Mouse (Mus musculus) ZHBTc4 (cell line): ENCODE measurements at regions not wholly inside any gene's neighbourhood (a gene's known extent, or its start where the extent isn't known, plus 50 kb on each side); places are given as distances from the start of the nearest gene placed in this dataset.

Experiments used
- DNase-seq: peaks from one replicate; pipeline ENCODE4 v3.0.0-alpha.2; 2011; ENCODE audit warnings: low read depth, low spot score

DNA sequence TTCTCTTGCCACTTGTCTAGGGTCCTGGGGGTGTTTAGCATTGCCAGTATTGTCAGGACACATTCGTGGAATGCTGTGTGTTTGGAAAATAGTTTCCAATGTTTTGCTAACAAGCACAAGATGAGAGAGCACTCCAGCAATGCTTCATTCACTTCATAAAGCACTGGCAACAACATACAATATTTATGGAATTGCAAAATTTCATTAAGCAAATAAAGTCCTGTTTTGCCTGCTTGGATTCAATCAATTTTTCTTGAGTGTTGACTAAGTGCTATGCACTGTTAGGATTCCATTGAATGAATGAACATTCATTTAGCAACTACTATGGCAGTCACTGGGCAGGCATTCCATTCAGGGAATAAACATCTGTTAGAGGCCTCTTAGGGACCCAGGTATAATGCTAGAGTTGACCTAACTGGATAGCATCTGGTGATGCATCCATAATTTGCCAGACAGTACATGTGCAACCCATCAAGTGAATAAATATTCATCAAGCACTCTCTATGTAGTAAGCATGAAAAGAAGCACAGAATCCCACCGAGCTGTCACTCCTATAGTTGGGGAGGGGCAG lies 171.2 kb upstream of the Klf4 start:
- DNase-seq: no peak

- no peak for DNase-seq
These were observed 169.1 kb upstream of the Klf4 start for GRCm38 (mm10) chr4:55701334-55701733.

DNA sequence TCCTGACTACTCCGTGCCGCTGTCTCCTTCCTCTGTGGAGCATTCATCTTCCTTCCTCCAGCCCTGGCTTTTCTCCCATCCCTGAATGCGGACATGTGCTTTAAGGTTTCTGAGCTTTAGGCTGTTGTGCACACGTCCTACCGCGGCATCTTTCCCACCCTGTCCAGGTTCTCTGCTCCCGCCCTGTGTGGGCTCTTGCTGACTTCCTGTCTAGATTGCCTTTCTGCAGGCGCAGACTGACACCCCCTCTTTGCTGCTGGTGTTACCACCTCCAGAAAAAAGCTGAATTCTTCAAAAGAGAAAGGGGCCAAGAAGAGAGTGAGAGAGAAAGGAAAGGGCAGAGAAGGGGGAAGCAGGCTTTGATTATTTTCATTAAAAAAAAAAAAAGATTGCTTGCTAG lies 167.7 kb upstream of the Klf4 start:
- DNase-seq: peak; percentile 8

GRCm38 (mm10) chr4:55699161-55699560 lies 166.9 kb upstream of the Klf4 start:
- peak; percentile 77 for DNase-seq

- DNase-seq: no peak
These were observed 164.8 kb upstream of the Klf4 start for GRCm38 (mm10) chr4:55697108-55697507.

DNA sequence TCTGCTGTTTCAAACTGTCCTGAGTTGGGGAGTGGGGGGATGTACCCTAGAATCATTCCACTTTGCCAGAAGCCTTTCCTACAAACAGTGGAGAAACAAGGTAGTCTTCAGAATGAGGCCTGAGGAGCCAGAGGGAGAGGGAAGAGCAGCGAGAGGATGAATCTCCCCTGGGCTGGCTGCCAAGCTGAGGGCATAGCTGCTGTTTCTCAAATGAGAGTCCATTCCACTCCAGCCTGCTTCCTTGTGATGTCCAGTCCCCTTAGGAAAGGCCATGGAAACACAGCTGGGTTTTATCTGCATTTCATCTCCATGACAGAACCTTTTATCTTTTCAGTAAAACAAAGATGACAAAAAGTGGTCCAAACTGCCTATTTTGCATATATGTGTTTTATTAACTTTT lies 164.2 kb upstream of the Klf4 start:
- DNase-seq: no peak

GRCm38 (mm10) chr4:55695246-55695645 lies 163.0 kb upstream of the Klf4 start:
- DNase-seq: no peak

DNA sequence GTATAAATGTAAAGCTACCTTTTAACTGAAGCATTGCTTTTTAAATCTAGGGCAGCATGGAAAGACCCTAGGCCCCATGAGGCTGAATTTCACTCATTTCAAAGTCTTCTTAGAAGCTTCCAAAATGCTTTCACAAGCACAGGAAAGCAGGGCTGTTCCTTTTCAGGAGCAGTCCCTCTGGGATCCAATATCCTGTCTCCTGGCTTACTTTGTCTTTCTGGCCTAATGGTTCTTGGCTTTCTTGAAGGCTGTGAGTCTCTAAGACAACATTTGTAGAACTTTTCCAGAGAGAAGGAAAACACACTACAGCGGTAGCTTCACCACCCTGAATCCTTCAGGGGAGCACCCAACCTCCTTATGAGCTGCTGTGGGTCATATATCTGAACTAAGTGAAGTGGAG lies 157.2 kb upstream of the Klf4 start:
- DNase-seq: no peak

- DNase-seq: no peak
These were observed 154.5 kb upstream of the Klf4 start for GRCm38 (mm10) chr4:55686771-55687170.

DNA sequence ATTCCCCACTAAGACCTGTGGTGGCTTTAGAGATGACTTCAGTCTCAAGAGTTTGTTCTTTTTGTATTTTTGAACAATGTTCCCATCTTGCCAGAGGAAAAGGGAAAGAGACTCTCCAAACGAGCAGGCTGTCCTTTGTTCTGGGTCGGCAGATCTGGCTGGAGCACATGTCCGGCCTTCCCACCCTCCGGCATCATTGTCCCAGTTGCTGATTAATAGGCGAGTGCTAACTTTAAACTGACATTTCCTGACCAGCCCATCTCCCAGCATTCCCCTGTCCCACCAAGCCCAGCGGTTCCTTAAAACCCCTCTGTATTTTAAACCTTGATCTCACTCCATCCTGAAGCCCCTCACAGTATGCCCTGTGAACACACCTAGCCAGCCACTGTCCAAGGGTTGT lies 140.0 kb upstream of the Klf4 start:
- DNase-seq: no peak

DNA sequence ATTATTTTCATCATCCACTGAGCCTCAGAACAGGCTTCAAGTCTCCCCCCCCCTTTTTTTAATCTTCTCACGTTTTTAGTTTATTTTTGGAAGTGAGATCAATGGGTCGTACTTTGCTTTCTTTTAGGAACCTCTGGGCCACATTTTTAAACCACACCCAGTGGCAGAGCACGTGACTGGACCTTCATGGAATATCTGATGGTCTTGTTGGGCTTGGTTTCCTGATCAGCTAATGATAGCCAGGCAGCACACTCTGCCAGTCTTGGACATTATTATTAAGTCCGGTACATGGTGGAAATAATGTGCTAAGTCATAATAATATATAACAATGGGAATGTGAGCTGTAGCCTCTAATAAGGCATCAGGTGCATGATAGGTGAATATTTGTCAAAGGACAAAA lies 138.0 kb upstream of the Klf4 start:
- DNase-seq: no peak

GRCm38 (mm10) chr4:55664822-55665221 lies 132.6 kb upstream of the Klf4 start:
- no peak for DNase-seq

DNA sequence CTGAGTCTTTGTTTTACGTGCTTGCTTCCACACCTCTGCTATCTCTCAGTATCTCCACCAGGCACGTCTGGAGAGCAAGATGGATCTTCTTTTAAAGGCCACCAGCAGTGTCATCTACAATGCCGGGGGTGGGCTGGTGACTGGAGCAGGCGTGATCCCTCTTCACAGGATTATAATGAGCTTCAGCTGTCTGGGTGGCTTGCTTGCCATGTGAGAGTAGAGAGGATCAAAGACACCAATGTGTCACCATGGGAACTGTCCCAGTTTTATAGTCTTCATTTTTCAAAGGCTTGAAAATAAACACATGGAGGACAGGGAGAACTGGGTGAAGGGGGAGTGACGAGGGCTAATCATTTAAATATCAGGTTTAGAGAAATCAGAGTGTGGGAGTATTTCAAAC lies 131.6 kb upstream of the Klf4 start:
- DNase-seq: no peak

- no peak for DNase-seq
These were observed 129.8 kb upstream of the Klf4 start for GRCm38 (mm10) chr4:55662041-55662440.

- no peak for DNase-seq
These were observed 126.6 kb upstream of the Klf4 start for GRCm38 (mm10) chr4:55658904-55659303.

- no peak for DNase-seq
These were observed 123.1 kb upstream of the Klf4 start for GRCm38 (mm10) chr4:55655329-55655728.

DNA sequence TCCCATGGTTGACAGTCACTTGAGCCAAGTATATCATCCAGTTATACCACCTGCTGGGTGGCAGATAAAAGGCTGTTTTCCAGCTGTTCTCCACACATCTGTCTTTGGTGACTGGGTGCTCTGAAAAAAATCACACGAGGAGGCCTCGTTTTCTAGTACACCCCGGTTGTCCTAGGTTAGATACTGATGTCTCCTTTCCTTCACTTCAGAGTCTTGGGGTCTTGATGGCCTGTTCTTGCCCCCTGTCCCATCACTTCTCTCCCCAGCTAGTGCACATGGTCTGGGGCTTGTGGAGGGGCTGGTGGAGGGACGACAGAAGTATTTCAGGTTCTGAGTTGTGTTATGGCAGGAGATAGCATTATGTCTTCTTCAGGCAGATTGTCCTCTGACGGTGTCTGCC lies 120.4 kb upstream of the Klf4 start:
- DNase-seq: no peak

DNA sequence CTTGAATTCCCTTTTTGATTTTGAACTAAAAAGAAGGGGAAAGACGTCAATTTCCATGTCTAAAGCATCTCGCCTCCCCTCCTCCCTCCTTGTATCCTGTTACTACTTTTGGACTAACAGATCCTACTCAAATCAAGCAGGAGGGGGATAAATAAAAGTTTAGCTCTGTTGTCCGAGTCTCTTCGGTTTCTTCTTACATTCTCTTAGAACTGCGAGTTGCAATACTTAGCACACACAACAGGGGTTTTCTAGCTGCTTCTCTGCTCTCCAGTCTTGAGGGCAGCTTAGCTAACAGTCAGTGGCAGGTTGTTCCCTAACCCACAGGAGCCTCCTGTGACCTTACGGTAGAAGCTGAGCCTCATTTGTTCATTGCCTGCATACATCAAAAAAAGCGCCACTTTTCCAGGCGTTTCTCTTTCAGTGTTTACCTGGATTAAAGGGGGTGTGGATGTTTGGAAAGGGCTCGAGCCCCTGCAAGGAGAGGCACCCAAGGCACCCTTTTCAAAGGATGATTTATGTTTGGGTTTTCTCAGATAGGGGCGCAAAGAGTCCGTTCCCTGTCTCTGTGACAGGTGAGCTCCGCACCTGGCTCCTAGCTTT lies 119.6 kb upstream of the Klf4 start:
- DNase-seq: peak; percentile 61

- peak; percentile 55 for DNase-seq
These were observed 118.9 kb upstream of the Klf4 start for GRCm38 (mm10) chr4:55651051-55651763.

DNA sequence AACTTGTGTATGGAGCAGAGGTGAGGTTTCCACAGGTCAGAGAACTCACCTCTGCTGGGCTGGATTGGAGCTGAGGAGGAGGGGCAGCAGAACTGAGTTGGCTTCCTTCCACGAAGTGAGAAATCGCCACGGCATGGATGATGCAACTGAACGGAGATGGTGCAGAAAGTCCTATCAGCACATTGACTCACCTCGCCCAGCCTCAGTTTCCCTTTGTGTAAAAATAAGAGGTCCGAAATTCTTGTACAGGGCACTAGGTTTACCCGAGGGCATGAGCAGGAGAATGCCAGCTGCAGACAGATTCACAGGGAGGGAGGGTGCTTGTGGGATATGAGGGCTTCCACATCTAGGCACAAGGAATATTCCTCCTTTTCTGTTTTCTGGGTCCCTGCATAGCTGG lies 117.9 kb upstream of the Klf4 start:
- no peak for DNase-seq

DNA sequence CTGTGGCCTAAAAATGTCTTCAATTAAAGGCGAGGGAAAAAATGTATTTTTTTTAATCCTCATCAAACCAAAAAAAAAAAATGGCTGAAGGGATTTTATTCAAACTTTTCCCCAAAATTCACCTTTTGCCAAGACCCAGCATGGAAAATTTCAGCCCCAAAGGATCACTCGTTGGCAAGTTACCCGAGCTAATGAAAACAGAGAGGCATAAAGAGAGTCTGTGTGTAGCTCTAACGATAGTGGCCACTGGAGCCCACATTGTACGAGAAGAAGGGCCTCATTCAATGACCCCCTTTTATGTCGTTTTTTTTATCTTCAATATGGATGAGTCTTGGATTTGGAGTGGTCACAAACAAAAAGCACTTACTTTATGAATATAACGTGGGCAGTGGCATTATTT lies 116.1 kb upstream of the Klf4 start:
- DNase-seq: no peak

- DNase-seq: no peak
These were observed 113.2 kb upstream of the Klf4 start for GRCm38 (mm10) chr4:55645432-55645831.

- no peak for DNase-seq
These were observed 112.6 kb upstream of the Klf4 start for GRCm38 (mm10) chr4:55644895-55645294.
